Mouse (Mus musculus): ENCODE data around the gene Zdhhc3. TPM values are rescaled to one million over a fixed set of nuclear protein-coding genes. Genes with fewer than 3 reads are reported as not detected.

The Zdhhc3 gene
- polyA plus RNA-seq, 1 experiment from 2014 or later = 59.6 TPM

GRCm38 (mm10) chr9:123150241-123151020 is 37.4 kb upstream of the Zdhhc3 start, which contains the start of gene Clec3b:
TSS of gene Clec3b (plus strand) at chr9:123150946.
- no peak within 1 kb of the TSS for H3K27ac ChIP-seq (ENCODE audit: low read depth, low read length)
- no peaks in the 10 kb centered on the region for H3K27me3 ChIP-seq (ENCODE audit: control insufficient read depth, insufficient read depth, low read length)
- no peak for ATAC-seq (ENCODE audit: low FRiP score, low TSS enrichment)
- no peaks in the 10 kb centered on the region for H3K4me1 ChIP-seq (ENCODE audit: control insufficient read depth, insufficient read depth, low read length)
- no peak within 1 kb of the TSS for H3K9ac ChIP-seq (ENCODE audit: low read depth, low read length)
- H3K4me2 ChIP-seq (replicated peaks; ENCODE audit: low read depth, low read length) = no peak within 1 kb of the TSS
- H3K9me3 ChIP-seq (ENCODE audit: control insufficient read depth, low read length) = peaks cover 3% of the 10 kb centered on the region; the same call in 1 of the 2 replicates
- 88% methylated on average over 5 of the region's 5 CpGs for WGBS
- H3K36me3 ChIP-seq (ENCODE audit: control insufficient read depth, insufficient read depth, low read length) = no peaks in the 10 kb centered on the region
- no peak within 1 kb of the TSS for H3K4me3 ChIP-seq (ENCODE audit: low read length)

GRCm38 (mm10) chr9:123148430-123148829 is 35.4 kb upstream of the Zdhhc3 start:
- H3K4me2 ChIP-seq (replicated peaks; ENCODE audit: low read depth, low read length) = no peak overlapping the region
- peaks cover 14% of the 10 kb centered on the region; the same call in 1 of the 2 replicates for H3K9me3 ChIP-seq (ENCODE audit: control insufficient read depth, low read length)
- no peak overlapping the region for H3K4me3 ChIP-seq (ENCODE audit: low read length)
- H3K36me3 ChIP-seq (ENCODE audit: control insufficient read depth, insufficient read depth, low read length) = no peaks in the 10 kb centered on the region
- H3K27me3 ChIP-seq (ENCODE audit: control insufficient read depth, insufficient read depth, low read length) = no peaks in the 10 kb centered on the region
- ATAC-seq (ENCODE audit: low FRiP score, low TSS enrichment) = no peak
- H3K9ac ChIP-seq (ENCODE audit: low read depth, low read length) = no peak overlapping the region
- no peaks in the 10 kb centered on the region for H3K4me1 ChIP-seq (ENCODE audit: control insufficient read depth, insufficient read depth, low read length)
- H3K27ac ChIP-seq (ENCODE audit: low read depth, low read length) = no peak overlapping the region
- WGBS = 80% methylated on average over 5 of the region's 5 CpGs

- Histone ChIP-seq H3K9me3 (ENCODE audit: control insufficient read depth, low read length) (peaks cover 12% of the 10 kb centered on the region; the same call in 1 of the 2 replicates), H3K4me2 (replicated peaks; ENCODE audit: low read depth, low read length) (no peak overlapping the region), H3K27ac (ENCODE audit: low read depth, low read length) (no peak overlapping the region; the same call in 1 of the 2 replicates), H3K4me3 (ENCODE audit: low read length) (no peak overlapping the region), H3K36me3 (ENCODE audit: control insufficient read depth, insufficient read depth, low read length) (peaks cover 39% of the 10 kb centered on the region), H3K27me3 (ENCODE audit: control insufficient read depth, insufficient read depth, low read length) (no peaks in the 10 kb centered on the region), H3K4me1 (ENCODE audit: control insufficient read depth, insufficient read depth, low read length) (0 out of 2 replicates have a peak, but pooled peaks cover 5% of the 10 kb centered on the region), H3K9ac (ENCODE audit: low read depth, low read length) (no peak overlapping the region)
- no peak for ATAC-seq (ENCODE audit: low FRiP score, low TSS enrichment)
- 90% methylated on average over 4 of the region's 4 CpGs for WGBS
Measured at GRCm38 (mm10) chr9:123139887-123140614, 27.0 kb upstream of the Zdhhc3 start.

GRCm38 (mm10) chr9:123138891-123139474 is 26.0 kb upstream of the Zdhhc3 start:
- ATAC-seq (ENCODE audit: low FRiP score, low TSS enrichment) = peak; percentile 84
- Histone ChIP-seq H3K36me3 (ENCODE audit: control insufficient read depth, insufficient read depth, low read length) (peaks cover 50% of the 10 kb centered on the region), H3K9ac (ENCODE audit: low read depth, low read length) (no peak overlapping the region)

GRCm38 (mm10) chr9:123136953-123137682 is 24.1 kb upstream of the Zdhhc3 start:
- no peak overlapping the region for H3K9ac ChIP-seq (ENCODE audit: low read depth, low read length)
- H3K27me3 ChIP-seq (ENCODE audit: control insufficient read depth, insufficient read depth, low read length) = no peaks in the 10 kb centered on the region
- H3K9me3 ChIP-seq (ENCODE audit: control insufficient read depth, low read length) = no peaks in the 10 kb centered on the region
- 0 out of 2 replicates have a peak, but pooled peaks have one; percentile 53 for ATAC-seq (ENCODE audit: low FRiP score, low TSS enrichment)
- no peak overlapping the region for H3K4me3 ChIP-seq (ENCODE audit: low read length)
- WGBS = 83% methylated on average over 7 of the region's 7 CpGs
- no peak overlapping the region for H3K4me2 ChIP-seq (replicated peaks; ENCODE audit: low read depth, low read length)
- H3K27ac ChIP-seq (ENCODE audit: low read depth, low read length) = no peak overlapping the region
- H3K36me3 ChIP-seq (ENCODE audit: control insufficient read depth, insufficient read depth, low read length) = peaks cover 68% of the 10 kb centered on the region
- H3K4me1 ChIP-seq (ENCODE audit: control insufficient read depth, insufficient read depth, low read length) = 0 out of 2 replicates have a peak, but pooled peaks cover 5% of the 10 kb centered on the region

More at GRCm38 (mm10) chr9:123138891-123139474, 26.0 kb upstream of the Zdhhc3 start:
- WGBS = 56% methylated on average over 5 of the region's 5 CpGs
- no peak overlapping the region for H3K4me2 ChIP-seq (replicated peaks; ENCODE audit: low read depth, low read length)
- peaks cover 7% of the 10 kb centered on the region; the same call in 1 of the 2 replicates for H3K9me3 ChIP-seq (ENCODE audit: control insufficient read depth, low read length)
- no peaks in the 10 kb centered on the region for H3K27me3 ChIP-seq (ENCODE audit: control insufficient read depth, insufficient read depth, low read length)
- H3K4me1 ChIP-seq (ENCODE audit: control insufficient read depth, insufficient read depth, low read length) = 0 out of 2 replicates have a peak, but pooled peaks cover 5% of the 10 kb centered on the region
- no peak overlapping the region for H3K4me3 ChIP-seq (ENCODE audit: low read length)
- peak overlapping the region; percentile 49 for H3K27ac ChIP-seq (ENCODE audit: low read depth, low read length)

- peaks cover 96% of the 10 kb centered on the region for H3K36me3 ChIP-seq (ENCODE audit: control insufficient read depth, insufficient read depth, low read length)
Measured at GRCm38 (mm10) chr9:123132994-123133393, 20.0 kb upstream of the Zdhhc3 start.

GRCm38 (mm10) chr9:123127663-123128062 is 14.7 kb upstream of the Zdhhc3 start:
- WGBS = 93% methylated on average over 6 of the region's 6 CpGs
- H3K9ac ChIP-seq (ENCODE audit: low read depth, low read length) = no peak overlapping the region
- H3K4me1 ChIP-seq (ENCODE audit: control insufficient read depth, insufficient read depth, low read length) = no peaks in the 10 kb centered on the region
- H3K27me3 ChIP-seq (ENCODE audit: control insufficient read depth, insufficient read depth, low read length) = no peaks in the 10 kb centered on the region
- H3K4me2 ChIP-seq (replicated peaks; ENCODE audit: low read depth, low read length) = no peak overlapping the region
- ATAC-seq (ENCODE audit: low FRiP score, low TSS enrichment) = no peak
- no peaks in the 10 kb centered on the region for H3K9me3 ChIP-seq (ENCODE audit: control insufficient read depth, low read length)
- H3K27ac ChIP-seq (ENCODE audit: low read depth, low read length) = no peak overlapping the region
- no peak overlapping the region for H3K4me3 ChIP-seq (ENCODE audit: low read length)
- H3K36me3 ChIP-seq (ENCODE audit: control insufficient read depth, insufficient read depth, low read length) = peaks cover 77% of the 10 kb centered on the region

More at GRCm38 (mm10) chr9:123132994-123133393, 20.0 kb upstream of the Zdhhc3 start:
- no peaks in the 10 kb centered on the region for H3K4me1 ChIP-seq (ENCODE audit: control insufficient read depth, insufficient read depth, low read length)
- ATAC-seq (ENCODE audit: low FRiP score, low TSS enrichment) = no peak
- H3K27me3 ChIP-seq (ENCODE audit: control insufficient read depth, insufficient read depth, low read length) = no peaks in the 10 kb centered on the region
- no peak overlapping the region for H3K4me3 ChIP-seq (ENCODE audit: low read length)
- no peak overlapping the region for H3K4me2 ChIP-seq (replicated peaks; ENCODE audit: low read depth, low read length)
- 92% methylated on average over 3 of the region's 3 CpGs for WGBS
- no peak overlapping the region for H3K9ac ChIP-seq (ENCODE audit: low read depth, low read length)
- no peak overlapping the region for H3K27ac ChIP-seq (ENCODE audit: low read depth, low read length)
- H3K9me3 ChIP-seq (ENCODE audit: control insufficient read depth, low read length) = no peaks in the 10 kb centered on the region

- 92% methylated on average over 2 of the region's 2 CpGs for WGBS
Measured at GRCm38 (mm10) chr9:123124413-123124981, 11.5 kb upstream of the Zdhhc3 start.

More at GRCm38 (mm10) chr9:123124413-123124981, 11.5 kb upstream of the Zdhhc3 start:
- no peak overlapping the region for H3K4me3 ChIP-seq (ENCODE audit: low read length)
- no peak overlapping the region for H3K4me2 ChIP-seq (replicated peaks; ENCODE audit: low read depth, low read length)
- no peaks in the 10 kb centered on the region for H3K9me3 ChIP-seq (ENCODE audit: control insufficient read depth, low read length)
- no peaks in the 10 kb centered on the region for H3K4me1 ChIP-seq (ENCODE audit: control insufficient read depth, insufficient read depth, low read length)
- no peaks in the 10 kb centered on the region for H3K27me3 ChIP-seq (ENCODE audit: control insufficient read depth, insufficient read depth, low read length)
- H3K36me3 ChIP-seq (ENCODE audit: control insufficient read depth, insufficient read depth, low read length) = peaks cover 76% of the 10 kb centered on the region
- H3K27ac ChIP-seq (ENCODE audit: low read depth, low read length) = no peak overlapping the region
- H3K9ac ChIP-seq (ENCODE audit: low read depth, low read length) = no peak overlapping the region
- ATAC-seq (ENCODE audit: low FRiP score, low TSS enrichment) = no peak

Data from kidney, embryonic 14.5 days (tissue).